Mouse (Mus musculus): ENCODE measurements around the gene Bpifa5. TPM values are rescaled to one million over a fixed set of nuclear protein-coding genes. Genes with fewer than 3 reads are reported as not detected.

Gene Bpifa5
- polyA plus RNA-seq, 1 experiment from 2014 or later = not detected

- WGBS = 64% methylated on average over 1 of the region's 1 CpGs
- Histone ChIP-seq H3K27ac (no peak overlapping the region), H3K9me3 (no peaks in the 10 kb centered on the region), H3K4me1 (no peaks in the 10 kb centered on the region), H3K4me2 (replicated peaks) (no peak overlapping the region), H3K36me3 (no peaks in the 10 kb centered on the region), H3K9ac (no peak overlapping the region), H3K27me3 (no peaks in the 10 kb centered on the region), H3K4me3 (no peak overlapping the region)
- ATAC-seq (ENCODE audit: insufficient number of reproducible peaks, insufficient read depth, low FRiP score, low TSS enrichment) = no peak
These were observed 48.7 kb downstream of the Bpifa5 start for GRCm38 (mm10) chr2:154211121-154211520.

- ATAC-seq (ENCODE audit: insufficient number of reproducible peaks, insufficient read depth, low FRiP score, low TSS enrichment) = no peak
These were observed 49.5 kb downstream of the Bpifa5 start for GRCm38 (mm10) chr2:154211881-154212280.

GRCm38 (mm10) chr2:154215191-154215590 lies 52.8 kb downstream of the Bpifa5 start:
- no peak overlapping the region for H3K4me3 ChIP-seq
- H3K36me3 ChIP-seq = no peaks in the 10 kb centered on the region
- ATAC-seq (ENCODE audit: insufficient number of reproducible peaks, insufficient read depth, low FRiP score, low TSS enrichment) = no peak
- no peak overlapping the region for H3K4me2 ChIP-seq (replicated peaks)
- no peak overlapping the region for H3K9ac ChIP-seq
- H3K27me3 ChIP-seq = no peaks in the 10 kb centered on the region
- no peaks in the 10 kb centered on the region for H3K4me1 ChIP-seq
- 16% methylated on average over 5 of the region's 5 CpGs for WGBS
- H3K27ac ChIP-seq = no peak overlapping the region
- H3K9me3 ChIP-seq = no peaks in the 10 kb centered on the region

More at GRCm38 (mm10) chr2:154211881-154212280, 49.5 kb downstream of the Bpifa5 start:
- Histone ChIP-seq H3K4me2 (replicated peaks) (no peak overlapping the region), H3K4me1 (no peaks in the 10 kb centered on the region), H3K9ac (no peak overlapping the region), H3K27ac (no peak overlapping the region), H3K27me3 (no peaks in the 10 kb centered on the region), H3K36me3 (no peaks in the 10 kb centered on the region), H3K9me3 (no peaks in the 10 kb centered on the region), H3K4me3 (no peak overlapping the region)
- 84% methylated on average over 4 of the region's 4 CpGs for WGBS

Other genes starting within 250 kb of the Bpifa5 start
- gene Bpifb3, start 244.4 kb upstream of the Bpifa5 start, polyA plus RNA-seq (2016; fragmentation: Nextera tagmentation; extraction: Ambion mirVana) = not detected in 2 replicates
- gene Bpifb4, start 224.4 kb upstream of the Bpifa5 start, polyA plus RNA-seq (2016; fragmentation: Nextera tagmentation; extraction: Ambion mirVana) = not detected in 2 replicates
- not detected in 2 replicates for gene Bpifa6, start 187.7 kb upstream of the Bpifa5 start, polyA plus RNA-seq (2016; fragmentation: Nextera tagmentation; extraction: Ambion mirVana)
- not detected in 2 replicates for gene Bpifa2, start 154.3 kb upstream of the Bpifa5 start, polyA plus RNA-seq (2016; fragmentation: Nextera tagmentation; extraction: Ambion mirVana)
- not detected in 2 replicates for gene Bpifa3, start 32.3 kb upstream of the Bpifa5 start, polyA plus RNA-seq (2016; fragmentation: Nextera tagmentation; extraction: Ambion mirVana)
- gene Bpifa1, start 19.7 kb upstream of the Bpifa5 start, polyA plus RNA-seq (2016; fragmentation: Nextera tagmentation; extraction: Ambion mirVana) = not detected in 2 replicates
- not detected in 2 replicates for gene Bpifb1, start 28.2 kb downstream of the Bpifa5 start, polyA plus RNA-seq (2016; fragmentation: Nextera tagmentation; extraction: Ambion mirVana)
- gene Bpifb5, start 61.1 kb downstream of the Bpifa5 start, polyA plus RNA-seq (2016; fragmentation: Nextera tagmentation; extraction: Ambion mirVana) = 0.28 and 0.32 TPM in 2 replicates
- gene Bpifb9a, start 95.2 kb downstream of the Bpifa5 start, polyA plus RNA-seq (2016; fragmentation: Nextera tagmentation; extraction: Ambion mirVana) = not detected in 2 replicates
- gene Bpifb9b, start 144.6 kb downstream of the Bpifa5 start, polyA plus RNA-seq (2016; fragmentation: Nextera tagmentation; extraction: Ambion mirVana) = not detected in 2 replicates
- gene Cdk5rap1, start 210.4 kb downstream of the Bpifa5 start, polyA plus RNA-seq (2016; fragmentation: Nextera tagmentation; extraction: Ambion mirVana) = 15.9 and 19.6 TPM in 2 replicates
- 9.2 and 9.9 TPM in 2 replicates for gene Snta1, start 245.5 kb downstream of the Bpifa5 start, polyA plus RNA-seq (2016; fragmentation: Nextera tagmentation; extraction: Ambion mirVana)